Mouse (Mus musculus): Measurements from ENCODE around the gene Gm11096. TPM values are rescaled to one million over a fixed set of nuclear protein-coding genes. Genes with fewer than 3 reads are reported as not detected.

Gene Gm11096
- total and polyA plus RNA-seq, 2 experiments from 2014 or later: not detected

- WGBS: 87% methylated on average over 5 of the region's 5 CpGs
- Histone ChIP-seq H3K9ac (replicated peaks; ENCODE audit: low read length, poor library complexity, severe bottlenecking) (no peak overlapping the region), H3K4me2 (ENCODE audit: low read depth, low read length, poor library complexity, severe bottlenecking) (no peak overlapping the region), H3K36me3 (ENCODE audit: insufficient read depth, low read length) (no peaks in the 10 kb centered on the region), H3K27ac (ENCODE audit: low read depth, low read length) (no peak overlapping the region), H3K9me3 (ENCODE audit: low read length) (no peaks in the 10 kb centered on the region), H3K27me3 (ENCODE audit: insufficient read depth, low read length) (no peaks in the 10 kb centered on the region), H3K4me3 (ENCODE audit: low read depth, low read length) (no peak overlapping the region), H3K4me1 (ENCODE audit: insufficient read depth, low read length) (no peaks in the 10 kb centered on the region)
- no peak for ATAC-seq (ENCODE audit: low FRiP score)
- no peak for DNase-seq (ENCODE audit: low spot score)
- no peak for TF ChIP-seq CTCF (IDR thresholded peaks at IDR 0.05)
Observed at GRCm38 (mm10) chr17:81468941-81469340, 27.4 kb downstream of the Gm11096 start.

- ATAC-seq (ENCODE audit: low FRiP score) (no peak), DNase-seq (ENCODE audit: low spot score) (peak; percentile 39)
- Histone ChIP-seq H3K9me3 (ENCODE audit: low read length) (no peaks in the 10 kb centered on the region), H3K36me3 (ENCODE audit: insufficient read depth, low read length) (no peaks in the 10 kb centered on the region), H3K9ac (replicated peaks; ENCODE audit: low read length, poor library complexity, severe bottlenecking) (no peak overlapping the region), H3K4me1 (ENCODE audit: insufficient read depth, low read length) (no peaks in the 10 kb centered on the region), H3K27me3 (ENCODE audit: insufficient read depth, low read length) (no peaks in the 10 kb centered on the region), H3K4me3 (ENCODE audit: low read depth, low read length) (no peak overlapping the region), H3K4me2 (ENCODE audit: low read depth, low read length, poor library complexity, severe bottlenecking) (no peak overlapping the region), H3K27ac (ENCODE audit: low read depth, low read length) (no peak overlapping the region)
- WGBS: 53% methylated on average over 3 of the region's 3 CpGs
- TF ChIP-seq CTCF (IDR thresholded peaks at IDR 0.05): no peak
Observed at GRCm38 (mm10) chr17:81473363-81473762, 31.8 kb downstream of the Gm11096 start.

- DNase-seq (ENCODE audit: low spot score): no peak
- no peak for ATAC-seq (ENCODE audit: low FRiP score)
- 74% methylated on average over 1 of the region's 1 CpGs for WGBS
- no peak overlapping the region for H3K9ac ChIP-seq (replicated peaks; ENCODE audit: low read length, poor library complexity, severe bottlenecking)
- H3K4me3 ChIP-seq (ENCODE audit: low read depth, low read length): no peak overlapping the region
- no peak overlapping the region for H3K27ac ChIP-seq (ENCODE audit: low read depth, low read length)
- no peaks in the 10 kb centered on the region for H3K27me3 ChIP-seq (ENCODE audit: insufficient read depth, low read length)
- H3K4me1 ChIP-seq (ENCODE audit: insufficient read depth, low read length): 0 out of 2 replicates have a peak, but pooled peaks cover 6% of the 10 kb centered on the region
- peak; percentile 33; the same call in 1 of the 2 replicates for TF ChIP-seq CTCF (IDR thresholded peaks at IDR 0.05)
- H3K9me3 ChIP-seq (ENCODE audit: low read length): no peaks in the 10 kb centered on the region
- no peak overlapping the region for H3K4me2 ChIP-seq (ENCODE audit: low read depth, low read length, poor library complexity, severe bottlenecking)
- H3K36me3 ChIP-seq (ENCODE audit: insufficient read depth, low read length): no peaks in the 10 kb centered on the region
Observed at GRCm38 (mm10) chr17:81477420-81477819, 35.9 kb downstream of the Gm11096 start.

GRCm38 (mm10) chr17:81479807-81480206, 38.2 kb downstream of the Gm11096 start:
- no peak overlapping the region for H3K27ac ChIP-seq (ENCODE audit: low read depth, low read length)
- no peak for TF ChIP-seq CTCF (IDR thresholded peaks at IDR 0.05)
- DNase-seq (ENCODE audit: low spot score): peak; percentile 26
- no peaks in the 10 kb centered on the region for H3K36me3 ChIP-seq (ENCODE audit: insufficient read depth, low read length)
- WGBS: 42% methylated on average over 4 of the region's 4 CpGs
- H3K27me3 ChIP-seq (ENCODE audit: insufficient read depth, low read length): no peaks in the 10 kb centered on the region
- H3K4me2 ChIP-seq (ENCODE audit: low read depth, low read length, poor library complexity, severe bottlenecking): no peak overlapping the region
- H3K9ac ChIP-seq (replicated peaks; ENCODE audit: low read length, poor library complexity, severe bottlenecking): no peak overlapping the region
- 0 out of 2 replicates have a peak, but pooled peaks cover 6% of the 10 kb centered on the region for H3K4me1 ChIP-seq (ENCODE audit: insufficient read depth, low read length)
- no peaks in the 10 kb centered on the region for H3K9me3 ChIP-seq (ENCODE audit: low read length)
- no peak for ATAC-seq (ENCODE audit: low FRiP score)
- H3K4me3 ChIP-seq (ENCODE audit: low read depth, low read length): no peak overlapping the region

- Histone ChIP-seq H3K27me3 (ENCODE audit: insufficient read depth, low read length) (no peaks in the 10 kb centered on the region), H3K9me3 (ENCODE audit: low read length) (no peaks in the 10 kb centered on the region), H3K4me3 (ENCODE audit: low read depth, low read length) (no peak overlapping the region), H3K27ac (ENCODE audit: low read depth, low read length) (no peak overlapping the region), H3K4me2 (ENCODE audit: low read depth, low read length, poor library complexity, severe bottlenecking) (peak overlapping the region; percentile 20), H3K36me3 (ENCODE audit: insufficient read depth, low read length) (no peaks in the 10 kb centered on the region), H3K9ac (replicated peaks; ENCODE audit: low read length, poor library complexity, severe bottlenecking) (no peak overlapping the region), H3K4me1 (ENCODE audit: insufficient read depth, low read length) (0 out of 2 replicates have a peak, but pooled peaks cover 6% of the 10 kb centered on the region)
- ATAC-seq (ENCODE audit: low FRiP score) (peak; percentile 76), DNase-seq (ENCODE audit: low spot score) (peak; percentile 62)
- WGBS: 48% methylated on average over 21 of the region's 21 CpGs
- TF ChIP-seq CTCF (IDR thresholded peaks at IDR 0.05): no peak
Observed at GRCm38 (mm10) chr17:81480351-81481161, 39.0 kb downstream of the Gm11096 start.

- DNase-seq (ENCODE audit: low spot score): peak; percentile 58
- 0 out of 2 replicates have a peak, but pooled peaks cover 6% of the 10 kb centered on the region for H3K4me1 ChIP-seq (ENCODE audit: insufficient read depth, low read length)
- H3K9me3 ChIP-seq (ENCODE audit: low read length): no peaks in the 10 kb centered on the region
- no peaks in the 10 kb centered on the region for H3K27me3 ChIP-seq (ENCODE audit: insufficient read depth, low read length)
- TF ChIP-seq CTCF (IDR thresholded peaks at IDR 0.05): no peak
- no peak overlapping the region for H3K9ac ChIP-seq (replicated peaks; ENCODE audit: low read length, poor library complexity, severe bottlenecking)
- WGBS: 45% methylated on average over 11 of the region's 11 CpGs
- H3K4me3 ChIP-seq (ENCODE audit: low read depth, low read length): no peak overlapping the region
- no peaks in the 10 kb centered on the region for H3K36me3 ChIP-seq (ENCODE audit: insufficient read depth, low read length)
- no peak overlapping the region for H3K27ac ChIP-seq (ENCODE audit: low read depth, low read length)
- no peak overlapping the region for H3K4me2 ChIP-seq (ENCODE audit: low read depth, low read length, poor library complexity, severe bottlenecking)
- peak; percentile 50; the same call in 1 of the 2 replicates for ATAC-seq (ENCODE audit: low FRiP score)
Observed at GRCm38 (mm10) chr17:81481843-81482490, 40.4 kb downstream of the Gm11096 start.
